Mouse (Mus musculus) T-cell, adult 2 months (primary cell): ENCODE measurements around the gene Rbfox2.

Experiments
- DNase-seq: peaks from one replicate; pipeline ENCODE4 v3.0.0; 2022; ENCODE audit warnings: low spot score

Rbfox2 gene

GRCm38 (mm10) chr15:77144960-77145359, 161.8 kb downstream of the Rbfox2 start:
- no peak for DNase-seq

- DNase-seq: no peak
These were observed 164.0 kb downstream of the Rbfox2 start for GRCm38 (mm10) chr15:77142787-77143186.

- no peak for DNase-seq
These were observed 164.5 kb downstream of the Rbfox2 start for GRCm38 (mm10) chr15:77142352-77142751.

- no peak for DNase-seq
These were observed 165.1 kb downstream of the Rbfox2 start for GRCm38 (mm10) chr15:77141711-77142110.

GRCm38 (mm10) chr15:77138282-77138681, 168.5 kb downstream of the Rbfox2 start:
- no peak for DNase-seq

- DNase-seq: no peak
These were observed 172.3 kb downstream of the Rbfox2 start for GRCm38 (mm10) chr15:77134483-77134882.

GRCm38 (mm10) chr15:77129154-77129553, 177.7 kb downstream of the Rbfox2 start:
- DNase-seq: no peak

- no peak for DNase-seq
These were observed 179.1 kb downstream of the Rbfox2 start for GRCm38 (mm10) chr15:77127737-77128136.

GRCm38 (mm10) chr15:77126674-77127073, 180.1 kb downstream of the Rbfox2 start:
- DNase-seq: no peak

- DNase-seq: no peak
These were observed 182.3 kb downstream of the Rbfox2 start for GRCm38 (mm10) chr15:77124372-77125117.

GRCm38 (mm10) chr15:77122824-77123223, 184.0 kb downstream of the Rbfox2 start:
- no peak for DNase-seq

- no peak for DNase-seq
These were observed 184.6 kb downstream of the Rbfox2 start for GRCm38 (mm10) chr15:77122208-77122607.

GRCm38 (mm10) chr15:77119666-77120065, 187.1 kb downstream of the Rbfox2 start:
- DNase-seq: no peak

- no peak for DNase-seq
These were observed 189.6 kb downstream of the Rbfox2 start for GRCm38 (mm10) chr15:77117209-77117608.

GRCm38 (mm10) chr15:77116139-77116722, 190.6 kb downstream of the Rbfox2 start:
- DNase-seq: no peak

- DNase-seq: no peak
These were observed 191.3 kb downstream of the Rbfox2 start for GRCm38 (mm10) chr15:77115456-77115855.

GRCm38 (mm10) chr15:77113591-77113990, 193.2 kb downstream of the Rbfox2 start:
- DNase-seq: no peak

- no peak for DNase-seq
These were observed 194.4 kb downstream of the Rbfox2 start for GRCm38 (mm10) chr15:77112378-77112777.

GRCm38 (mm10) chr15:77111924-77112323, 194.9 kb downstream of the Rbfox2 start:
- no peak for DNase-seq

- DNase-seq: no peak
These were observed 196.4 kb downstream of the Rbfox2 start for GRCm38 (mm10) chr15:77110452-77110851.

- no peak for DNase-seq
These were observed 199.5 kb downstream of the Rbfox2 start for GRCm38 (mm10) chr15:77107169-77107908.

- no peak for DNase-seq
These were observed 201.5 kb downstream of the Rbfox2 start for GRCm38 (mm10) chr15:77105273-77105672.
